Mouse (Mus musculus) regulatory T cell (primary cell): Measurements from ENCODE around the gene Dpf1.

Experiments
- in situ Hi-C: fragments of 300-600 bp; cut with MboI, MseI; formaldehyde crosslinking; loops from one replicate; pipeline ENCODE4 v1.15.1; 2025; ENCODE audit warnings: high pct_unique_total_duplicates

The Dpf1 gene

DNA sequence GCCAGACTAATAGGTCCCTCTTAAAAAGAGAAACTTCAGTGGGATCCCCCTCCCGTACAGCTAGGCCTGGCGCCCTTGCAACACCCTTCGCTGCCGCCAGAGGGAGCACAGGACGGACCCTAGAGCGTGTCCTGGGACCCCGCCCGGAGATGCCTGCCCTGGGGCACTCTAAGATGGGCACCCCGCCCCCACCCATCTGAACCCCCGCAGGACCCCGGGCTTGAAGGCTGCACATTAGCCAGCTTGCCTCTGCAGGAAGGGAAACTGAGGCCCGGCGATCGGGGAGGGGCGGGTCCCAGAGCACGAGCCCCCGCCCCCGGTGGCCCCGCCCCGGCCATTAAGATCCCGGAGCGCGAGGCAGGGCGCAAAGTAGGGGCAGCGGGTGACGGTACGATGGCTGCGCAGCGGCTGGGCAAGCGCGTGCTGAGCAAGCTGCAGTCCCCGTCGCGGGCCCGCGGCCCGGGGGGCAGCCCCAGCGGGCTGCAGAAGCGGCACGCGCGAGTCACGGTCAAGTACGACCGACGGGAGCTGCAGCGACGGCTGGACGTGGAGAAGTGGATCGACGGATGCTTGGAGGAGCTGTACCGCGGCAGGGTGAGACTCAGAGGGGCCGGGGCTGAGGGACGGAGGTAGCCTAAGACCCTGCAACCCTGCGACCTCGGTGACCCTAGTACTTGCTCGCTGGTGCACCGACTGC, 14.7 kb upstream of the Dpf1 start, which contains the start of gene Ppp1r14a:
Gene Ppp1r14a (plus strand): TSS at position 367 of the 697 bp plus-strand sequence.
- in situ Hi-C loops, result no loop called here

DNA sequence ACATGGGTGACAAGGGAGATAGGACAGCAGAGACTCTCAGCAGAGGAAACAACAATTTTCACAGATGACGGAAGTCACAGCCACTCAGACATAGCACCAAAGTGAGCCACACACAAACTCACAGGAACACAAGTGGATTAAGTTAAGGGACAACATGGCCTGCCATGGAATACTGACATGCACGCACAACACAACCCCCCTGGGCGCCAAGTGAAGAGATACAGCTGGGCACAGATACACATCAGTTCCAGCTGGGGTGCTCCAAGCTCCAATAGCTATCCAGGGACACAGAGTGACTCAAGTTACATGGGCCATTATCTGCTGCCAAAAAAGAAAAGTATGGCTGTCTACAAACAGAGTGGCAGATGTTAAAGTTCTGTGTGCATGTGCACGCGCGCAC, 13.9 kb upstream of the Dpf1 start:
- in situ Hi-C loops, result loop anchor here (5.0 kb wide), 1 partner anchor 48 kb away; no protein-coding TSS in a partner anchor

DNA sequence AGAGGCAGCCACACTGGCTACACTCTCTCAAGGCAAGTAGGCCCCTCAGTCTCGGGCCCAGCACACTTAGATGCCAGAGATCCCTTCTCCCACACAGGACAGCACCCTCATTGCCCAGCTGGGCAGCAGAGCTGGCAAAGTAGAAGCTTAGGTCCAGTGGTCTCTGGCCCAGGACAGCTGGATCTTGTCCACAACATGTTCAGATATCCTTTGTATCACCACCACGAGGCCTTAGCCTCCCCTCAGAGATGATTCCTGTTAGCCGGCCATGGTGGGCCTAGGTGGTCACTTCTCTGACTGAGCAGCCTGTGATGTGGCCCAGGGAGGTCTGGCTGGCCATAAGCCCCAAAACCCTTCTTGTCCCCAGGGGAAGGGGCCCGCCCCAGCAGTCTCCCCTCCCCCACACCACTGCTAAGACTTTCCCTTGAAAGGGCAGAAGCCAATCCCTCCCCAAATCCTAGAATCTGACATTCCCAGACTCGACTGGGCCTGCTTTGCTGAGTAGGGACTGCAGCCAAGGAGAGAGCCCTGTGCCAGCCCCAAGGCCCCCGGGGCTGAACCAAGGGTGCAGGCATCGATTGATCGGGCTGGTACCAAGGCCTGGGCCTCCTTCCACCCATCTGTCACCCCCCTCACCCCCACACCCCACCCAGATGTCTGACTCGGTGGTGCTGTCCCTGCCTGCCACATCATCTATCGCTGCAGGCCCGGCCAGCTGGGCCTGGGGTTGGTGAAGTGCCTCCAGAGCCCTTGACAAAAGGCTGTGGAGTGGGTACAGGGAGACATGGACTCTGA, 12.9 kb upstream of the Dpf1 start:
- in situ Hi-C loops, result loop anchor here (5.0 kb wide), 1 partner anchor 49 kb away; no protein-coding TSS in a partner anchor

GRCm38 (mm10) chr7:29291616-29292457, 11.9 kb upstream of the Dpf1 start:
- in situ Hi-C loops, result loop anchor here (5.0 kb wide), 1 partner anchor 50 kb away; no protein-coding TSS in a partner anchor

- in situ Hi-C loops, result loop anchor here (5.0 kb wide), 1 partner anchor 50 kb away; no protein-coding TSS in a partner anchor
These were observed 11.2 kb upstream of the Dpf1 start for GRCm38 (mm10) chr7:29292458-29293098.

DNA sequence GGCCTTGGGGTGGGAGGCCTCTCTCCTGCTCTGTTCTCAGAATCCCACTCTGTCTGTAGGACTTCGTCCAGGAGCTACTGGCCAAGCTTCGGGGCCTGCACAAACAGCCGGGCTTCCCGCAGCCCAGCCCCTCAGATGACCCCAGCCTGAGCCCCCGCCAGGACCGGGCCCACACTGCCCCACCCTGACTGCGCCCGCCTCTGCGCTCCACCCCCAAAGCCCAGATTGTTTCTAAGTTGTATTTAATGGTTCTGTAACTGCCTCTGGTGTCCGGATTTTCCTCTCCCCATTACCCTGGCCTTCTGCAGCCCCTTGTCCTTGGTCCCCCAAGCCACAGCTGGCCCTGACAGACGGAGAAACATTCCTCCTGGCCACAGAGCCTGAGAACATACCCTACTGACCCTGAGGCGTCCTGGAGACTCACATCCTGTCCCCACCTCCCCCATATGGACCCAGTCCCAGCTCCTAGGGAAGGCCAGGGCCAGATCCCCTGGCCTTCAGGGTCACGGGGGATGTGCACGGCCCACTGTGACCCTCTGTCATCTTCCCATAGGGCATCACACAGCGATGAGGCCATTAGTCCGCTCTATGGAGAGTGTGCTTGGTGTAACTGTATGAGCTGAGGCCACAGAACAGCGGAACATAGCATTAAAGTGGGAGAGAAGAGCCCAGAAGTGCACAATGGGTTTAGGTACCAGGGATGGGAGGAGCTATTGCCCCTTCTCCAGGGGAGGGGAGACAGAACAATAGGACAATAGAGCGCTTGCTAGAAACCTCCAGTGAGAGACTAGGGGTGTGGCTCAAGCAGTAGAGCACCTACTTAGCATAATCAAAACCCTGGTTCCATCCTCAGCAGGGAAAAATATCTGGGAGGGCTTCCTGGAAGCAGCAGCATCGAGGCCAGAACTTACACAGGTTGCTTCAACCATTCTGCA, 10.4 kb upstream of the Dpf1 start:
- in situ Hi-C loops, result loop anchor here (5.0 kb wide), 1 partner anchor 51 kb away; no protein-coding TSS in a partner anchor

- in situ Hi-C loops, result loop anchor here (5.0 kb wide), 1 partner anchor 52 kb away; no protein-coding TSS in a partner anchor
These were observed 9.5 kb upstream of the Dpf1 start for GRCm38 (mm10) chr7:29294111-29294761.

GRCm38 (mm10) chr7:29295861-29296647, 7.7 kb upstream of the Dpf1 start:
- in situ Hi-C loops, result no loop called here

DNA sequence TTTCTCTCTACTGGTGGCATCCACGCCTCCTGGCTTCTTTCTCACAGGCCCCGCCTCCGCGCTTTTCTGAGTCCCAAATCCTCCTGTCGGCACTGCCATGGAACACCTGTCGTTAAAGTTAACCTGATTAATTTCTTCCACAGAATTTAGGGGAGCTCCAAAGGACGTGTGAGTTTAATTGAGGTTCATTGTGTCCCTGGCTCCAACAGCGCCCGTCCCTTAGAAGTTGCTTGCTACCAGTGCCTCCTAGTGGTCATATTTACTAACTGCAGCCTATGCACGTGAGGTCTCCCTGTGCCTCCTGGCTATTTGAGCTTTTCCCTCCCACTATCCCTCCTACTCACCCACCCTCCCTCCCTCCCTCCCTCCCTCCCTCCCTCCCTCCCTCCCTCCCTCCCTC, 6.8 kb upstream of the Dpf1 start:
- in situ Hi-C loops, result no loop called here

DNA sequence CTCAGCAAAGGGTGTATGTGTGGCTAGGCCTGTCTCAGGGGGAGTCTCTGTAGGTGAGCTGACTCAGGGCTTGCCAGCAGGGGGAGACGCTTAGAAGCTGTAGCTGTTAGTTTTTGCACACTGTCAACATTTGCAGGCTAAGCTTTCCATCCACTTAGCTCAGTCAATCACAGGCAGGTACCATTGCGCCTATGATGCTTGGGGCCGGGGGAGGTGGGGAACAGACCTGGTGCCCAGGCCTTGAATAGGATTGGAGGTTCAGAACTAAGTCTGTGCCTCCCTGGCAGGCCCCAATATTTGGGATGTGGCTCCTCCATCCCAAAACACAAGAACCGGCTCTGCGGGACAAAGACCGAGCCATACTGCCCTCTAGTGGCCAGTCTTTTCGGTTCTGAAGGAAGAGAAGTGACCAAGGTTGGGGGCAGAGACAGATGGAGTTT, 2.6 kb upstream of the Dpf1 start:
- in situ Hi-C loops, result no loop called here

DNA sequence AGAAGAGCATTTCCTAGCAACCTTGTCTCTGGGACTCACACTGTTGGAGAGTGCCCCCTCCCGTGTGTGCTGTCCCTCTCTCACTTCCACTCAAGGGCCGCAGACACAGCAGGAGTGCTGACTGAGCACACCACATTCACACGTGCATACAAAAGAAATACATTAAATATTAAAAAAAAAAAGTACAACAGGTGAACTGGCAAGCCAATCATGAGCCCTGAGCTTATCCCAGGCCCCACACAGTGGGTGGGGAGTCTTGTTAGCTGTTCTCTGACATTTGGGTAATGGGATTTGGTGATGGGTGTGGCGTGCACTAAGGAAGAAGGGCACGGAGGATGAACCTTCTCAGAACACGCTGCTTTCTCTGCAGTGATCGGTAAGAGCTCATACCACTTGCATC, 1.1 kb upstream of the Dpf1 start:
- in situ Hi-C loops, result no loop called here

DNA sequence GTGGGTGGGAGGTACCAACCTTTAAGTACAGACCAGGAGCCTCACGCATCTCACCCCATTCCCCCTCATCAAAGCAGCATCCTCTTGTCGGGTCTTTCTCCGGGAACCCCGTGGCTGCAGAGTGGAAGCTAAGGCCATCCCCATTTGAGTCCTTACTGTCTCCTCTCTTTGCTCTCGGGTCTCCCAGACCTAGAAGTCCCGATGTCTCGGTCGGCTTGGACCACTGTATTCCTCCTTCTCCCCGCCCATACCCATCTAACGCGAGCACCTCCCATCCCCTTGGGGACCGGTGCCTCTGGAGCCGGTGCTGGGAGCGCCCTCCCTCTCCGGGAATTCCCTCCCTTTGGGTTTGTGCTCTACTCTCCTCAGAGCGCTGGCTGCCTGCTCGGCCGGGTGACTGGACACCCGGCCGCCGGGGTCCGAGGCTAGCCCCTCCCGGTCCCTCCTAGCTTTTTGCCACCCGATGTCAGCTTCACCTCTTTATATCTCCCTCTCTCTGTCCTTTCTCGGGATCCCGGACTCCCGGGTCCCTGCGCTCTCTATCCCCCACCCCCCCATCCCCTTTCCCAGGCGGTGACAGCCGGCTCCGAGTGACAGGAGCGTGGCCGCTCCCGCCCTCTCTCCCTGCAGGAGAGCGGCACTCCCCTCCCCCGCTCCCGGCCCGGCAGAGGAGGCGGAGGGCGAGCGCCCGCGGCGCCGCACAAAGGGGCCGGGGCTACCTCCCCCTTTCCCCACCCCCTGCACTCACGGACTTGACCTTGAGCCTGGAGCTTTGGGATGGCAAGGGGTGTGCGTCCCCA, 912 bp downstream of the Dpf1 start:
- in situ Hi-C loops, result no loop called here

DNA sequence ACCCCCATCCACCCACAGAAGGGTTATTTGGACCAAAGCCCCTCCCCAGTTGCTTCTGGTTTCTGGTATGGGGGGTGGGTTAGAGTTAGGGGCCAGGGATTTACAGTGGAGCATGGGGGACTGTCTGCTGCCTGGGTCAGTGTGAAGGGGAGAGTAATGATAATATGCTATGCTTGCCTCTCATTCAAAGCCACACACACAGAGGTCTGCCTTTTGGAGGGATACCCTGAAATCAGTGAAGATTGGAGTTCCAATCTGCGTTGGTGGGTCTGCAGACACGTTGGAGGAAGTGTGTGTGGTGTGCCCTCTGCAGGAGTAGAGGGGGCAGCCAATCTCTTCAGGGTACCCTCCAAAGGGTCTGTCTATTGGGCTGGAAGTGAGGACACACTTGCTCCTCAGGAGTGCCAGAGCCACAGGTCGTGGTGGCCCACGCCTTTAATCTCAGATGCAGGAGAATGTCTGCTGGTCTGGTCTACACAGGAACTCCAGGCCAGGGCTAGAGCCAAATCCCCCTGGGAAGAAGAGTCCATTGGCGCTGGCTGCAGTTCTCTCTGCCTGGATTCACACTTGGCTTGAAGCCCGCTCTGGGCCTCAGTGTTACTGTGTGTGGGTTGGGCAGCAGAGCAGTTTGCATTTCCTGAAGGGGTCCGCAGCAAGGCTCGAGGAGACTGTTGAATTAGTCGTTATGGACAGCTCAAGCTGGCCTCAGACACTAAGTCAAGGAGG, 1.7 kb downstream of the Dpf1 start:
- in situ Hi-C loops, result no loop called here

GRCm38 (mm10) chr7:29306108-29306507, 2.4 kb downstream of the Dpf1 start:
- in situ Hi-C loops, result no loop called here

DNA sequence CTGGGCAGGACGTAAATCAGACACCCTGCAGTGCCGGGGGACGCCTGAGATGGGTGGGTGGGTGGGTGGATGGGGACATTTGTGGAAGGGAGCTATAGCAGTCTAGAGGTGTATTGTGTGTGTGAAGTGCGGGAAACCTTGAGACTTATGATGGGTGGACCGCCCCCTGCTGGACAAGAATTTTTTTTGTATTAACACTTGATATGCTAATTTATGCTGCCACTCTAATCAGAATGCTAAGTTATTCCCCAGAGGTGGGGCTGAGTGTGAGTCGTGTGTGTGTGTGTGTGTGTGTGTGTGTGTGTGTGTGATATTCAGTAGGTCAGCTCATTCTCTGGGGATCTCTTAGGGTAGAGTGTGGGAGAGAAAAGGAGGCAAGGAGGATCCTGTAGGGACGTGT, 2.9 kb downstream of the Dpf1 start:
- in situ Hi-C loops, result no loop called here

- in situ Hi-C loops, result no loop called here
These were observed 3.8 kb downstream of the Dpf1 start for GRCm38 (mm10) chr7:29307350-29308104.
